Mouse (Mus musculus): Measurements from ENCODE around the gene Il27ra.

GRCm38 (mm10) chr8:84003612-84004246, 38.7 kb downstream of the Il27ra start:
- no peak for TF ChIP-seq CTCF (IDR thresholded peaks at IDR 0.05; ENCODE audit: low read depth)
- TF ChIP-seq EP300 (IDR thresholded peaks at IDR 0.05; ENCODE audit: low read depth), result no peak
